Mouse (Mus musculus) heart, postnatal 36 days (tissue): ENCODE data around the gene Morn5. TPM values are rescaled to one million over a fixed set of nuclear protein-coding genes. Genes with fewer than 3 reads are reported as not detected.
A peak's percentile ranks its signal among the peaks of the same experiment; 100 is the strongest.

Source experiments
- DNase-seq, 2 experiments: peaks; one replicate each; pipeline ENCODE4 v3.0.0; 2021 to 2022
- intact Hi-C: fragments of 180-260 bp; cut with DNase I; formaldehyde crosslinking; loops from one replicate; pipeline ENCODE4 v1.15.1; 2025
- total RNA-seq, 2 experiments: library from RNA; stranded (reverse); gene quantifications; 2 replicates each; pipeline ENCODE4 v1.2.3; 2021

Morn5 gene
- total RNA-seq: not detected

DNA sequence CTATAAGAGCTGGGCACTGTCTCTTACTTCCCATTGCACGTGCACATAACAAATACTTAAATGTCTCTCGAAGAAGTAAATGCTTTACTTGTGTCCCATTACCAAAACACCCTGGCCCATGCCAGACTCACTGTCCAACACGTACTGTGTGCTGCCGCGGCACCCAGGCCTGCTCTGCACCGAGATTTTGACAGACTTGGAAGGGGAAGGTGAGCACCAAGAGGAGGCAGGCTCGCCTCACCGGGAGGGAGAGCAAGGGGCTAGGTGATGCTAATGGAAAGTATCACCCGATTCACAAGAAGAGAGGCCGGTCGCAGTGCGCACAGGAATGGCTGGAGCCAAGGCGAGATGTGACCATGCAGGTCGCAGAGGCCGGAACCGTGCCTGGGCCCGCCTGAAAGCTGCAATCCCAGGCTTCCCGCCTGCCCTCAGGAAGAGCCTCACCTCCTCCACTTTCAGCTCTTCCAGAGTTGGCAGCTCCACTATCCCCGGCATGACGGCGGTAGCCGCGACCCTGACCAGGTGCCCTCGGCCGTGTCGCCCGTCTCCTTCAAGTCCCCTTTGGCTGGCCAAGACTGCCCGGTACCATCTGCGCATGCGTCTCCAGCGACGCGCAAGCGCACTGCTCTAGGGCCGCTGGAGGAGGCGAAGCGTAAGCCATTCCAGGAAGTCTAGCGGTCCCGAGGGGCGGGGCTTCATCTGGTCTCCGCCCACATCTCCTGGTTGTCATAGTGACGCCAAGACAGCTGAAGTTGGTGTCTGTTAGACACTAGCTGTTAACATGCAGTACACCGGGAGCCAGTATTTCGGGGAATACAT is at the start of gene Morn5, which contains the start of gene Ndufa8:
Gene Morn5, plus strand, starts transcription at position 711 of the 819 bp plus-strand sequence.
Gene Ndufa8, minus strand, starts transcription at position 659 of the 819 bp plus-strand sequence.
- intact Hi-C loops: loop anchor here (5.0 kb wide), 1 partner anchor 88 kb away; the partner anchor contains the start of genes Mrrf and Rbm18

DNA sequence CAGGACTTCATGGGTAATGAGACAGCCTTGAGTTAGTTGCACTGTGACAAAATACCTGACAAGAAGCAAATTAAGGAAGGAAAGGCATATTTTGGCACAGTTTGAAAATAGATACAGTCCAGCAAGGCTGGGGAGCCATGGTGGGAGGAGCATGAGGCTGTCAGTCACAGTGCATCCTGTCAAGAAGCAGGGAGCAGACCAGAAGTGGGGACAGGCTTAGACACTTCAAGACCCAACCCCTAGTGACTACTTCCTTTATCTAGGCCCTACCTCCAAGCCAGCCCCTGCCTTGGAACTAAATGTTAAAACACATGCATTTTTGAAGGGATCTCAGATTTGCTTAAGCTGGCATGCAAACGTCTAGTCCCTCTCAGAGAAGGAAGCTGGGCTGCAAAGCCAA is 48.9 kb upstream of the Morn5 start:
- intact Hi-C loops: no loop called here
- DNase-seq: no peak

More for the DNA sequence above, at the start of gene Morn5, which contains the start of gene Ndufa8:
- peak; percentile 99 for DNase-seq

- intact Hi-C loops: no loop called here
- DNase-seq: no peak
Observed at GRCm38 (mm10) chr2:36002188-36002587, 47.1 kb upstream of the Morn5 start.

- intact Hi-C loops: loop anchor here (1.0 to 5.0 kb wide), 2 partner anchors 24 to 269 kb away; no protein-coding TSS in a partner anchor
- DNase-seq: peak; percentile 45 to 60
Observed at GRCm38 (mm10) chr2:36008071-36008470, 41.2 kb upstream of the Morn5 start.

GRCm38 (mm10) chr2:36009386-36009785 is 39.9 kb upstream of the Morn5 start:
- intact Hi-C loops: loop anchor here (1.0 to 5.0 kb wide), 2 partner anchors 205 to 268 kb away; no protein-coding TSS in a partner anchor
- peak; percentile 71 to 77 for DNase-seq

GRCm38 (mm10) chr2:36010579-36010978 is 38.7 kb upstream of the Morn5 start:
- DNase-seq: no peak
- intact Hi-C loops: loop anchor here (5.0 kb wide), 2 partner anchors 92 to 127 kb away; partner anchors contain the start of genes Mrrf and Rbm18

DNA sequence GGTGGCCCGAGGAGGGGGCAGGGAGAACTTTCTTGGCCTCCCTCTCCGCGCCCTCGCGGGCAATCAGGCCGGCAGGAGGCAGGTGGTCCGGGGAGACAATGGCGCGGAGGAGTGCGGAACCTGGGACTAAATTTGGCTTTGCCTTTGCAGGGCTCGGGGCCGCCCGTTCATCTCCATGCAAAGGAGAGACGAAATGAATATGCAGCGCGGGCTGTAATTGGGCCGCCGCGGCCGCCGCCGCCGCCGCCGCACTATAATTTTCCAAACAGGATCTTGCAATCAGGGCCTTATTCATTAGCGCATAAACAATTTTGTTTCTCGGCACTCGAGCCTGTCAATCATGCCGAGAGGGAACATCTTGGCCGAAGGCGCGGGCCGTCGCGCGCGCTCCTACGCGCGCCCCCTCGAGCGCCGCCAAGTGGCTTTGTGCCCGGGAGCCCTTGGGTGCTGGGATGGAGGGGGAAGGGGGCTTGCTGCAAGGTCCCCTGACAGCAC is 37.9 kb upstream of the Morn5 start:
- intact Hi-C loops: loop anchor here (5.0 kb wide), 2 partner anchors 91 to 126 kb away; partner anchors contain the start of genes Mrrf and Rbm18
- no peak for DNase-seq

- DNase-seq: peak in 1 of 2 experiments; percentile 38
- intact Hi-C loops: loop anchor here (5.0 kb wide), 2 partner anchors 89 to 124 kb away; partner anchors contain the start of genes Mrrf and Rbm18
Observed at GRCm38 (mm10) chr2:36013010-36013409, 36.2 kb upstream of the Morn5 start.

DNA sequence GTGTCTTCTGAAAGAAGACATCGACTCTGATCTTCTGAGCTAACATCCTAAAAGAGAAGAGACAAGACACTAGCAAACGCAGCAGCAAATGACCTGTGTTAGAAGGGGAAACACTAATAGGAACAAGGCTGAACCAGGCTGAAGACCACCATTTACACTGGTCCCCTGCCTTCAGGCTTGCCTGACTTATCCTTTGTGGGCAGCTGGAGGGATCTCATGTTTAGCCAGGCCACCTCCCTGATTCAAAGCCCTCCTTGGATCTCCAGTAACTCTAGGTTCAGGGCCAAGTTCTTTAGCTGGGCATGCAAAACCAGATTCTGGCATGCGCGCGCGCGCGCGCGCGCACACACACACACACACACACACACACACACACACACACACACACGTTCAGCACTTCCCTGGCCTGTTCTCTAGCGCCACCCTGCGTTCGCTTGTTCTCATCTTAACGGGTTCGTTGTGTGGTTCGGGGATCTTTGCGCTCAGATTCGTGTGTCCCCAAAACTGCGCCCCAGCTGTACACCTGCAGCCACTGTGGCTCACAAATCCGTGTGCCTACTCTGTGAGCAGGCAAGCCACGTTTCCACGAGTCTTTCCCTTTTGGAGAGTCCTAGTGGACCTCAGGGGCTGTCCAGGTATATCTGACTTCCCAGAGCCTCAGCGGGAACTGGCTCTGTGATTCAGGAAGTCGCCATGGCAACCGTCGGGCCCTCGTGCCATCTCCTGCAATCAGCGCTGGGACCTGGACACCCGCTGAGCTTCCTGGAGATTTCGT is 27.7 kb upstream of the Morn5 start:
- DNase-seq: peak; percentile 72 to 83
- intact Hi-C loops: no loop called here

DNA sequence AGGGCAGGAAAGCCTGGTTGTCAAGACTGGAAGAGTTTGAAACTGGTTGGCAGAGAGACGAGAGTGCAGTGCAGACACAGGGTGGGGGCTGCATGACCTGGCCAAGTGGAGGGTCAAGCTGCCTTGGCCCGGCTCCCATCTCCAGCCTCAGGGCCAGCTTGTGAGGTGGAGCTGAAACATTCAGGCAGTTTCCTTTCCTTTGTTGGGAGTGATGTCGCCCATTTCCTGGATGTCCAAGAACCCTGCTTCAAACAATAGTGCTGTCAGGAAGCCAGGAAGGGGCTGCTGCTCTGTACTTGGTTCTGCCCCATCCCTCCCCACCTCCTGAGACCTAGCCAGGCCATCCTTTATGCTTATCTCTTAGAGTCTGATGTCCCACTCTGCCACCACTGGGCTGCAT is 26.0 kb upstream of the Morn5 start:
- DNase-seq: peak; percentile 58 to 59
- intact Hi-C loops: no loop called here

DNA sequence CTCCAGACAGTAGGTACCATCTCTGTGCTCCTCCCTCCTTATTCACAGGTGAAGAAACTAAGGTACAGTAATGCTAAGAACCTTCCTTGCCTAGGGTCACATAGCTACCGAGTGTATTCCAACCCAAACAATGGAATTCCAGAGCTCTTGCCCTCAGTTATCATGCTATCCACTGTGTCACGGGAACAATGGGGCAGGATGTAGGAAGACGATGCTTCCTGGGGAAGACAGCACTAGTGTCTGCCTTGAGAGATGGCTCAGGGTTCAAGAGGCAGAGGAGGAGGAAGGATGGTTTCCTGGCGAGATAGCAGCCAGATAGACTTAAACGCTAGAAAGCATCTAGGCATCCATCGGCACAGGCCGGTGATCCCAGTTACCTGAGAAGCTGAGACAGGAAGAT is 16.4 kb upstream of the Morn5 start:
- DNase-seq: no peak
- intact Hi-C loops: loop anchor here (5.0 kb wide), 1 partner anchor 94 kb away; no protein-coding TSS in a partner anchor

- no peak for DNase-seq
- intact Hi-C loops: loop anchor here (5.0 kb wide), 1 partner anchor 93 kb away; no protein-coding TSS in a partner anchor
Observed at GRCm38 (mm10) chr2:36033966-36034365, 15.3 kb upstream of the Morn5 start.

DNA sequence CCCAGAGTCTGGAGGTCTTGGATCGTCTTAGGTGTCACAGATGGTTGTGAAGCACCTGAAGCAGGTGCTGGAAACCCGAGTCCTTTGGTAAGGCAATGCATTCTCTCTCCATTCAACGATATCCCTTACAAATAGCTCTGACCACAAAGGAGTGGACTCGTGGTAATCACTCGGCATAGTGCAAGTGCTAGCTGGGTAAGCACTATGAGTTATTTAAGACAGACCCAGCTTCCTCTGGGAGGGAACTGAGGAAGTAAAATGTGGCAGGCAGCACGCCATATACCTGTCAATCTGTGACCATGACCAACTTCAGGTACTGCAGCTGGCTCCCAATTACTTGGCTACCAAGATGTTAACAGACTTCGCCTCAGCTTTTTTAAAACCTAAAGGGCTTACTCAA is 14.4 kb upstream of the Morn5 start:
- intact Hi-C loops: loop anchor here (5.0 kb wide), 2 partner anchors 67 to 92 kb away; no protein-coding TSS in a partner anchor
- no peak for DNase-seq

DNA sequence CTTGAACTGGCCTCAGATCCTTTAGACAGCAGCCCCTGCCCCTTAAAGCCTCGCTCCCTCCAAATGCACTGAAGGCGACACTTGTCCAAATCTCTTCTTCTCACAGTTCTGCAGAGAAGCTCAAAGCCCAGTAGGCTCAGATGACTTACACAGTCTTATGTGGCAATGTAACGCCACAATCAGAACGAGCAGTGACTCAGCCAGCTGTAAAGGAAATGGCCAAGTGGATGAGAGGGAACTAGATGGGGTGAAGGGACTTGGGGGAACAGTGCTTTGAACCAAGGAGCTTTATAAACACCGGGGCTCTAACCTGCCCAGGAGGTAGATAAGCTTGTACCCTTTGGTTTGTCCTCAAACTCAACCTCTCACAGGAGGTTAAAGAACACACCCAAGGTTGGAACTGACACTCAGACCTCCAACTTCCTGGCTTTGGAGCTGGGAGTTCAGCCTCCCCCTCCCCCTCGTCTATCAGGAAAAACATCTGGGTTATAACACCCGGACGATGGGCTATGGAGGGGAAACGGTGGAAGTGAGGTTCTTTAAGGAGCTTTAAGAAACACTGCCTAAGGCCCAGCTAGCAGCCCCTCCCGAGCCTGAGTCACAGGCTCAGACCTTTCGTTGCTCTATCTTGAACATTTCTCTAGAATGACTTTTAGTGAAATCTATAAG is 13.7 kb upstream of the Morn5 start:
- intact Hi-C loops: loop anchor here (5.0 kb wide), 1 partner anchor 67 kb away; no protein-coding TSS in a partner anchor

GRCm38 (mm10) chr2:36039297-36039985 is 9.8 kb upstream of the Morn5 start:
- intact Hi-C loops: loop anchor here (5.0 kb wide), 1 partner anchor 63 kb away; no protein-coding TSS in a partner anchor
- no peak for DNase-seq

More for the DNA sequence above, 13.7 kb upstream of the Morn5 start:
- DNase-seq: no peak

GRCm38 (mm10) chr2:36040872-36041271 is 8.4 kb upstream of the Morn5 start:
- intact Hi-C loops: no loop called here
- DNase-seq: no peak

- DNase-seq: no peak
- intact Hi-C loops: loop anchor here (5.0 kb wide), 1 partner anchor 89 kb away; the partner anchor contains the start of genes Mrrf and Rbm18
Observed at GRCm38 (mm10) chr2:36048164-36048563, 1.1 kb upstream of the Morn5 start.

DNA sequence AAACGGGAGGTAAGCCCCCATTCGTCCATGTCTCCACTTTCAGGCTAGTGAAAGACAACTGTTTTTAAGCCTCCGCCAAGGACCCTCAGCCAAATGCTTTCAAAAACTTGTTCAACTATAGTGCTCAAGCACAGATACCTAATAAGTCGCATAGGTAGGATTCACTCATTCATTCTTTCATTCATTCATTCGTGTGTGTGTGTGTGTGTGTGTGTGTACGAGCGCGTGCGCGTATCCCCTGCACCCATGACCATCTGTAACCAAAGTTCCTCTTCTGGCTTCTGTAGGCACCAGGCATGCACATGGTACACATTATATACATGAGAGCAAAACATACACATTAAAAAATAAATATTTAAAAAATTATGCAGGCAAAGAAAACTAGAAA is 303 bp downstream of the Morn5 start:
- DNase-seq: no peak
- intact Hi-C loops: loop anchor here (5.0 kb wide), 1 partner anchor 88 kb away; the partner anchor contains the start of genes Mrrf and Rbm18

- intact Hi-C loops: no loop called here
- DNase-seq: no peak
Observed at GRCm38 (mm10) chr2:36053249-36053648, 4.0 kb downstream of the Morn5 start.
